Mouse (Mus musculus) midbrain, embryonic 12.5 days (tissue): Measurements from ENCODE around the gene Them5. TPM values are rescaled to one million over a fixed set of nuclear protein-coding genes. Genes with fewer than 3 reads are reported as not detected.
A peak's percentile ranks its signal among the peaks of the same experiment; 100 is the strongest.

Experiments
- ATAC-seq: fragments of 200-750 bp; cut with Nextera tagmentation; 2 replicates; pipeline ENCODE4 v1.8.0; 2017; ENCODE audit warnings: low read depth, moderate TSS enrichment, moderate library complexity; ENCODE audit not compliant: low FRiP score
- H3K27ac ChIP-seq: fragments of 300-500 bp; sonication (generic); replicated peaks from 2 replicates; pipeline ENCODE4 v1.5.1; 2016; ENCODE audit warnings: mild to moderate bottlenecking
- H3K27me3 ChIP-seq: fragments of 300-500 bp; sonication (generic); 2 replicates; pipeline ENCODE4 v1.6.1; 2016; ENCODE audit warnings: mild to moderate bottlenecking
- H3K36me3 ChIP-seq: fragments of 300-500 bp; sonication (generic); 2 replicates; pipeline ENCODE4 v1.6.1; 2016
- H3K4me1 ChIP-seq: fragments of 300-500 bp; sonication (generic); 2 replicates; pipeline ENCODE4 v1.6.1; 2016
- H3K4me2 ChIP-seq: fragments of 300-500 bp; sonication (generic); replicated peaks from 2 replicates; pipeline ENCODE4 v1.6.1; 2016; ENCODE audit warnings: mild to moderate bottlenecking, moderate library complexity
- H3K4me3 ChIP-seq: fragments of 300-500 bp; sonication (generic); 2 replicates; pipeline ENCODE4 v1.5.1; 2016; ENCODE audit warnings: mild to moderate bottlenecking
- H3K9ac ChIP-seq: fragments of 300-500 bp; sonication (generic); replicated peaks from 2 replicates; pipeline ENCODE4 v1.6.1; 2016; ENCODE audit warnings: mild to moderate bottlenecking, moderate library complexity
- H3K9me3 ChIP-seq: fragments of 300-500 bp; sonication (generic); 2 replicates; pipeline ENCODE4 v1.6.1; 2016; ENCODE audit warnings: mild to moderate bottlenecking
- WGBS: fragments of 180-500 bp; shearing (Covaris S2); methylation state at CpG from one replicate; pipeline ENCODE4 v1.1.7; 2016; 5-methylcytosine and 5-hydroxymethylcytosine counted together
- polyA plus RNA-seq: library from polyadenylated mRNA; unstranded; fragments of >200 nt; fragmentation: Nextera tagmentation; extraction: Ambion mirVana; gene quantifications from 2 replicates; pipeline ENCODE4 v1.2.1, GENCODE M21; 2016

Gene Them5
- polyA plus RNA-seq, 1 experiment from 2014 or later = not detected

- H3K9ac ChIP-seq = no peak overlapping the region
- ATAC-seq = no peak
Measured at GRCm38 (mm10) chr3:94344897-94345296, 3.0 kb downstream of the Them5 start.

GRCm38 (mm10) chr3:94348146-94348545, 6.2 kb downstream of the Them5 start:
- H3K27me3 ChIP-seq = no peaks in the 10 kb centered on the region
- no peak overlapping the region for H3K27ac ChIP-seq
- no peak overlapping the region for H3K4me3 ChIP-seq
- no peak overlapping the region for H3K4me2 ChIP-seq
- H3K9me3 ChIP-seq = no peaks in the 10 kb centered on the region
- 0 out of 2 replicates have a peak, but pooled peaks cover 2% of the 10 kb centered on the region for H3K4me1 ChIP-seq
- WGBS = 85% methylated on average over 2 of the region's 2 CpGs
- H3K9ac ChIP-seq = no peak overlapping the region
- no peaks in the 10 kb centered on the region for H3K36me3 ChIP-seq
- no peak for ATAC-seq

More at GRCm38 (mm10) chr3:94344897-94345296, 3.0 kb downstream of the Them5 start:
- Histone ChIP-seq H3K4me3 (no peak overlapping the region), H3K36me3 (no peaks in the 10 kb centered on the region), H3K27me3 (no peaks in the 10 kb centered on the region), H3K4me2 (no peak overlapping the region), H3K4me1 (0 out of 2 replicates have a peak, but pooled peaks cover 2% of the 10 kb centered on the region), H3K27ac (no peak overlapping the region), H3K9me3 (no peaks in the 10 kb centered on the region)
- WGBS = 59% methylated on average over 3 of the region's 3 CpGs

GRCm38 (mm10) chr3:94360812-94361211, 18.9 kb downstream of the Them5 start:
- Histone ChIP-seq H3K27me3 (peaks cover 40% of the 10 kb centered on the region), H3K27ac (no peak overlapping the region), H3K4me2 (no peak overlapping the region), H3K36me3 (no peaks in the 10 kb centered on the region), H3K4me3 (no peak overlapping the region), H3K9me3 (no peaks in the 10 kb centered on the region), H3K9ac (no peak overlapping the region), H3K4me1 (peaks cover 11% of the 10 kb centered on the region; the same call in 1 of the 2 replicates)
- ATAC-seq = no peak
- WGBS = 13% methylated on average over 1 of the region's 1 CpGs

GRCm38 (mm10) chr3:94362138-94362537, 20.2 kb downstream of the Them5 start, which contains the start of gene C2cd4d:
C2cd4d (plus strand) TSS chr3:94362438.
- H3K27ac ChIP-seq = no peak within 1 kb of the TSS

GRCm38 (mm10) chr3:94363291-94364153, 21.6 kb downstream of the Them5 start:
- 5% methylated on average over 96 of the region's 97 CpGs for WGBS
- Histone ChIP-seq H3K4me1 (peaks cover 11% of the 10 kb centered on the region; the same call in 1 of the 2 replicates), H3K4me2 (peak overlapping the region; percentile 90), H3K4me3 (peak overlapping the region; percentile 53), H3K9ac (peak overlapping the region; percentile 80), H3K36me3 (no peaks in the 10 kb centered on the region), H3K27me3 (peaks cover 48% of the 10 kb centered on the region), H3K27ac (peak overlapping the region; percentile 63), H3K9me3 (no peaks in the 10 kb centered on the region)
- ATAC-seq = peak; percentile 83

More at GRCm38 (mm10) chr3:94362138-94362537, 20.2 kb downstream of the Them5 start, which contains the start of gene C2cd4d:
- ATAC-seq = no peak
- peak within 1 kb of the TSS; percentile 90 for H3K4me2 ChIP-seq
- H3K36me3 ChIP-seq = no peaks in the 10 kb centered on the region
- 32% methylated on average over 7 of the region's 7 CpGs for WGBS
- H3K4me3 ChIP-seq = peak within 1 kb of the TSS; percentile 53
- no peaks in the 10 kb centered on the region for H3K9me3 ChIP-seq
- peak within 1 kb of the TSS; percentile 80 for H3K9ac ChIP-seq
- peaks cover 48% of the 10 kb centered on the region for H3K27me3 ChIP-seq
- peaks cover 11% of the 10 kb centered on the region; the same call in 1 of the 2 replicates for H3K4me1 ChIP-seq

- H3K9ac ChIP-seq = peak overlapping the region; percentile 80
- no peaks in the 10 kb centered on the region for H3K9me3 ChIP-seq
- no peak; the same call in none of the 2 replicates for ATAC-seq
- peak overlapping the region; percentile 90 for H3K4me2 ChIP-seq
- H3K4me1 ChIP-seq = peaks cover 11% of the 10 kb centered on the region; the same call in 1 of the 2 replicates
- peak overlapping the region; percentile 53 for H3K4me3 ChIP-seq
- peak overlapping the region; percentile 63 for H3K27ac ChIP-seq
- peaks cover 48% of the 10 kb centered on the region for H3K27me3 ChIP-seq
- WGBS = 4% methylated on average over 23 of the region's 23 CpGs
- H3K36me3 ChIP-seq = no peaks in the 10 kb centered on the region
Measured at GRCm38 (mm10) chr3:94364154-94364526, 22.2 kb downstream of the Them5 start.

GRCm38 (mm10) chr3:94366761-94367160, 24.9 kb downstream of the Them5 start:
- Histone ChIP-seq H3K4me2 (no peak overlapping the region), H3K36me3 (no peaks in the 10 kb centered on the region), H3K4me1 (peaks cover 13% of the 10 kb centered on the region), H3K4me3 (no peak overlapping the region), H3K27ac (no peak overlapping the region), H3K27me3 (peaks cover 50% of the 10 kb centered on the region), H3K9ac (no peak overlapping the region), H3K9me3 (no peaks in the 10 kb centered on the region)
- ATAC-seq = peak; percentile 32
- 21% methylated on average over 3 of the region's 3 CpGs for WGBS

- H3K4me1 ChIP-seq = peaks cover 17% of the 10 kb centered on the region
- H3K27me3 ChIP-seq = peaks cover 43% of the 10 kb centered on the region
- WGBS = 76% methylated on average over 6 of the region's 6 CpGs
- no peak overlapping the region for H3K27ac ChIP-seq
- H3K4me3 ChIP-seq = no peak overlapping the region
- no peak for ATAC-seq
- no peak overlapping the region for H3K4me2 ChIP-seq
- no peaks in the 10 kb centered on the region for H3K36me3 ChIP-seq
- H3K9me3 ChIP-seq = no peaks in the 10 kb centered on the region
- no peak overlapping the region for H3K9ac ChIP-seq
Measured at GRCm38 (mm10) chr3:94367511-94367910, 25.6 kb downstream of the Them5 start.

- no peak for ATAC-seq
- H3K4me3 ChIP-seq = no peak overlapping the region
- H3K9me3 ChIP-seq = no peaks in the 10 kb centered on the region
- H3K4me1 ChIP-seq = peaks cover 25% of the 10 kb centered on the region
- no peak overlapping the region for H3K9ac ChIP-seq
- H3K27ac ChIP-seq = no peak overlapping the region
- H3K36me3 ChIP-seq = no peaks in the 10 kb centered on the region
- peaks cover 44% of the 10 kb centered on the region for H3K27me3 ChIP-seq
- WGBS = 68% methylated on average over 6 of the region's 6 CpGs
- no peak overlapping the region for H3K4me2 ChIP-seq
Measured at GRCm38 (mm10) chr3:94368631-94369030, 26.7 kb downstream of the Them5 start.

GRCm38 (mm10) chr3:94369709-94370108, 27.8 kb downstream of the Them5 start:
- Histone ChIP-seq H3K9ac (no peak overlapping the region), H3K9me3 (no peaks in the 10 kb centered on the region), H3K4me1 (peaks cover 24% of the 10 kb centered on the region), H3K36me3 (no peaks in the 10 kb centered on the region), H3K4me3 (no peak overlapping the region), H3K4me2 (no peak overlapping the region), H3K27ac (no peak overlapping the region), H3K27me3 (peaks cover 39% of the 10 kb centered on the region)
- 69% methylated on average over 2 of the region's 2 CpGs for WGBS
- ATAC-seq = no peak

- H3K4me2 ChIP-seq = peak overlapping the region; percentile 30
- peaks cover 27% of the 10 kb centered on the region for H3K27me3 ChIP-seq
- 7% methylated on average over 11 of the region's 11 CpGs for WGBS
- H3K27ac ChIP-seq = no peak overlapping the region
- ATAC-seq = peak; percentile 17; the same call in 1 of the 2 replicates
- H3K9me3 ChIP-seq = no peaks in the 10 kb centered on the region
- H3K4me3 ChIP-seq = no peak overlapping the region
- H3K4me1 ChIP-seq = peaks cover 24% of the 10 kb centered on the region
- H3K36me3 ChIP-seq = no peaks in the 10 kb centered on the region
- H3K9ac ChIP-seq = no peak overlapping the region
Measured at GRCm38 (mm10) chr3:94371637-94372036, 29.7 kb downstream of the Them5 start.

GRCm38 (mm10) chr3:94372038-94372437, 30.1 kb downstream of the Them5 start:
- WGBS = 0% methylated on average over 1 of the region's 3 CpGs
- Histone ChIP-seq H3K9me3 (no peaks in the 10 kb centered on the region), H3K27me3 (peaks cover 30% of the 10 kb centered on the region), H3K9ac (no peak overlapping the region), H3K4me2 (peak overlapping the region; percentile 30), H3K4me3 (no peak overlapping the region), H3K4me1 (peaks cover 26% of the 10 kb centered on the region), H3K27ac (no peak overlapping the region), H3K36me3 (no peaks in the 10 kb centered on the region)
- ATAC-seq = peak; percentile 6; the same call in 1 of the 2 replicates
